Mouse (Mus musculus) CH12.LX (cell line): ENCODE results near the gene Fbxl15. TPM values are rescaled to one million over a fixed set of nuclear protein-coding genes. Genes with fewer than 3 reads are reported as not detected.

Source experiments
- DNase-seq: peaks from one replicate; pipeline ENCODE4 v3.0.0-alpha.2; 2013; ENCODE audit errors: extremely low read depth
- H3K27ac ChIP-seq: 2 replicates; pipeline ENCODE4 v1.5.1; 2012; ENCODE audit warnings: low read depth, mild to moderate bottlenecking, control low read depth, moderate library complexity; ENCODE audit not compliant: insufficient read depth
- H3K27me3 ChIP-seq: replicated peaks from 2 replicates; pipeline ENCODE3; 2012; ENCODE audit warnings: inconsistent platforms
- H3K36me3 ChIP-seq, 2 experiments: replicated peaks in 1 of 2; 2 replicates each; pipeline versions ENCODE3 to v1.6.1; 2012; ENCODE audit warnings: inconsistent platforms in 1 of 2, low read length in 1 of 2, mild to moderate bottlenecking in 1 of 2, mixed read lengths in 1 of 2, moderate library complexity in 1 of 2; ENCODE audit not compliant: control insufficient read depth in 1 of 2, insufficient read depth in 1 of 2
- H3K4me1 ChIP-seq, 2 experiments: 2 replicates each; pipeline ENCODE4 v1.6.1; 2012; ENCODE audit warnings: inconsistent platforms in 1 of 2, moderate library complexity in 1 of 2; ENCODE audit not compliant: insufficient read depth in 2 of 2, control insufficient read depth in 1 of 2
- H3K4me2 ChIP-seq: 2 replicates; pipeline ENCODE4 v1.6.1; 2012; ENCODE audit warnings: low read depth, mild to moderate bottlenecking, control low read depth; ENCODE audit not compliant: poor library complexity, insufficient read depth, severe bottlenecking
- H3K4me3 ChIP-seq, 3 experiments: fragments of 150-350 bp in 1 of 3; sonication (generic) in 1 of 3; replicated peaks in 1 of 3; 2 replicates each; pipeline versions ENCODE3 to v1.5.1; 2011 to 2012; ENCODE audit warnings: low read depth in 2 of 3, low read length in 2 of 3, mild to moderate bottlenecking in 2 of 3, moderate library complexity in 2 of 3, control low read depth in 1 of 3, improper control_type of control experiment in 1 of 3, inconsistent platforms in 1 of 3, mixed read lengths in 1 of 3; ENCODE audit not compliant: poor library complexity in 1 of 3
- H3K79me2 ChIP-seq: replicated peaks from 2 replicates; pipeline ENCODE4 v1.6.1; 2012; ENCODE audit warnings: mild to moderate bottlenecking, moderate library complexity; ENCODE audit not compliant: control insufficient read depth, poor library complexity, insufficient read depth, severe bottlenecking; ENCODE audit errors: extremely low read depth
- H3K9ac ChIP-seq: 2 replicates; pipeline ENCODE4 v1.6.1; 2012; ENCODE audit warnings: low read depth, mild to moderate bottlenecking, control low read depth, moderate library complexity; ENCODE audit not compliant: insufficient read depth
- H3K9me3 ChIP-seq: replicated peaks from 2 replicates; pipeline ENCODE3; 2012; ENCODE audit warnings: low read length, inconsistent platforms, mixed read lengths
- CHD1 ChIP-seq: IDR thresholded peaks from 2 replicates; pipeline ENCODE4 v1.6.1; 2012; ENCODE audit warnings: low read depth, low read length, improper control_type of control experiment, inconsistent platforms
- E2F4 ChIP-seq: IDR thresholded peaks from 2 replicates; pipeline ENCODE4 v1.6.1; 2011; ENCODE audit warnings: low read depth, low read length, improper control_type of control experiment; ENCODE audit not compliant: insufficient replicate concordance
- ETS1 ChIP-seq: conservative IDR thresholded peaks from 2 replicates; pipeline ENCODE4 v1.6.1; 2012; ENCODE audit warnings: low read depth, mild to moderate bottlenecking, inconsistent platforms, low read length, improper control_type of control experiment, moderate library complexity
- HCFC1 ChIP-seq: IDR thresholded peaks from 2 replicates; pipeline ENCODE4 v1.6.1; 2012; ENCODE audit warnings: low read depth, mild to moderate bottlenecking, inconsistent platforms, low read length, improper control_type of control experiment
- JUN ChIP-seq: IDR thresholded peaks from 2 replicates; pipeline ENCODE4 v1.6.1; 2011; ENCODE audit warnings: low read depth, mild to moderate bottlenecking, low read length, improper control_type of control experiment, moderate library complexity; ENCODE audit not compliant: insufficient read depth
- JUND ChIP-seq: conservative IDR thresholded peaks from 2 replicates; pipeline ENCODE4 v1.6.1; 2011; ENCODE audit warnings: low read depth, low read length, improper control_type of control experiment
- KAT2A ChIP-seq: IDR thresholded peaks from 2 replicates; pipeline ENCODE4 v1.6.1; 2012; ENCODE audit warnings: low read length, improper control_type of control experiment, inconsistent platforms; ENCODE audit not compliant: insufficient replicate concordance
- MAX ChIP-seq: IDR thresholded peaks from 2 replicates; pipeline ENCODE4 v1.6.1; 2011; ENCODE audit warnings: low read length, improper control_type of control experiment
- MXI1 ChIP-seq: IDR thresholded peaks from 2 replicates; pipeline ENCODE4 v1.6.1; 2011; ENCODE audit warnings: mild to moderate bottlenecking, low read depth, low read length, improper control_type of control experiment
- MYC ChIP-seq: IDR thresholded peaks from 2 replicates; pipeline ENCODE4 v1.6.1; 2011; ENCODE audit warnings: low read depth, mild to moderate bottlenecking, improper control_type of control experiment, low read length
- NRF1 ChIP-seq: IDR thresholded peaks from 2 replicates; pipeline ENCODE4 v1.6.1; 2014; ENCODE audit warnings: low read depth, mild to moderate bottlenecking, inconsistent platforms, low read length, improper control_type of control experiment, moderate library complexity
- PAX5 ChIP-seq: IDR thresholded peaks from 2 replicates; pipeline ENCODE4 v1.6.1; 2012; ENCODE audit warnings: low read length, inconsistent platforms, mixed read lengths
- POLR2AphosphoS2 ChIP-seq: IDR thresholded peaks from 2 replicates; pipeline ENCODE4 v1.6.1; 2011; ENCODE audit warnings: low read depth, low read length, improper control_type of control experiment
- USF2 ChIP-seq: conservative IDR thresholded peaks from 2 replicates; pipeline ENCODE4 v1.6.1; 2011; ENCODE audit warnings: low read depth, low read length, improper control_type of control experiment
- ZC3H11A ChIP-seq: IDR thresholded peaks from 2 replicates; pipeline ENCODE4 v1.6.1; 2012; ENCODE audit warnings: low read depth, mild to moderate bottlenecking, inconsistent platforms, low read length, improper control_type of control experiment
- dilution Hi-C: fragments of 300-500 bp; cut with MboI; formaldehyde crosslinking; loops from 2 replicates; pipeline ENCODE4 v1.14.3; 2020; ENCODE audit warnings: low sequenced_read_pairs; ENCODE audit not compliant: extremely low pct_unique_long_range_greater_than_20kb, extremely low pct_ligation_motif_present
- in situ Hi-C: fragments of 300-500 bp; cut with MboI; formaldehyde crosslinking; loops from 3 replicates; pipeline ENCODE4 v1.14.3; 2019; ENCODE audit warnings: low sequenced_read_pairs, low pct_ligation_motif_present, low pct_unique_long_range_greater_than_20kb, mixed read lengths
- polyA plus RNA-seq: library from polyadenylated mRNA; unstranded; fragments of >175 nt; gene quantifications from 2 replicates; pipeline ENCODE4 v1.2.1, GENCODE M21; 2012; ENCODE audit warnings: low read depth; ENCODE audit not compliant: insufficient read length
- total RNA-seq, 2 experiments: library from RNA; depleted of rRNA; stranded (reverse); fragments of 300-350 nt in 1 of 2; fragments of >200 nt in 1 of 2; gene quantifications; 2 replicates each; pipeline ENCODE4 v1.2.3; 2012 to 2014

Fbxl15 gene
- total and polyA plus RNA-seq, 3 experiments = 7.6 to 9.9 (median 9.4) TPM

GRCm38 (mm10) chr19:46327531-46328064 is 386 bp upstream of the Fbxl15 start:
- DNase-seq = no peak
- Histone ChIP-seq H3K9me3 (no peaks in the 10 kb centered on the region), H3K27ac (no peak overlapping the region), H3K4me2 (peak overlapping the region; percentile 79), H3K4me1 (peaks cover 9 to 42% of the 10 kb centered on the region in 2 experiments), H3K36me3 (peaks cover 21 to 32% of the 10 kb centered on the region in 2 experiments), H3K79me2 (no peaks in the 10 kb centered on the region), H3K4me3 (peak overlapping the region; percentile 67 to 86 (median 68)), H3K27me3 (peaks cover 43% of the 10 kb centered on the region), H3K9ac (peak overlapping the region; percentile 92; the same call in 1 of the 2 replicates)
- dilution Hi-C loops (no loop called here), in situ Hi-C loops (no loop called here)
- TF ChIP-seq JUN (no peak), JUND (no peak), ETS1 (no peak), E2F4 (no peak), MXI1 (0 out of 2 replicates have a peak, but pooled peaks have one; percentile 4), PAX5 (no peak)

- peak overlapping the region; percentile 45; the same call in 1 of the 2 replicates for H3K9ac ChIP-seq
- peak overlapping the region; percentile 67 to 86 (median 68) for H3K4me3 ChIP-seq
- in situ Hi-C loops (no loop called here), dilution Hi-C loops (no loop called here)
- H3K4me1 ChIP-seq = peaks cover 9 to 37% of the 10 kb centered on the region in 2 experiments
- H3K27me3 ChIP-seq = peaks cover 28% of the 10 kb centered on the region
- peak overlapping the region; percentile 75 for H3K4me2 ChIP-seq
- H3K27ac ChIP-seq = peak overlapping the region; percentile 88; the same call in 1 of the 2 replicates
- DNase-seq = no peak
- no peaks in the 10 kb centered on the region for H3K79me2 ChIP-seq
- H3K9me3 ChIP-seq = no peaks in the 10 kb centered on the region
- TF ChIP-seq CHD1 (no peak), POLR2AphosphoS2 (no peak), MYC (no peak), KAT2A (no peak), ZC3H11A (no peak), USF2 (no peak), HCFC1 (no peak), MAX (no peak), NRF1 (no peak)
- H3K36me3 ChIP-seq = peaks cover 22 to 41% of the 10 kb centered on the region in 2 experiments
Measured at GRCm38 (mm10) chr19:46329031-46329641, 1.2 kb downstream of the Fbxl15 start.
